Mouse (Mus musculus) bone marrow, adult 2 months (tissue): ENCODE results near the gene Wnt3. TPM values are rescaled to one million over a fixed set of nuclear protein-coding genes. Genes with fewer than 3 reads are reported as not detected.

Experiments used
- H3K27ac ChIP-seq: fragments of 200-500 bp; 2 replicates; pipeline ENCODE4 v1.5.1; 2012; ENCODE audit warnings: low read depth, mild to moderate bottlenecking, control low read depth, inconsistent platforms, low read length; ENCODE audit not compliant: control insufficient read depth, poor library complexity, insufficient read depth
- H3K4me1 ChIP-seq: fragments of 200-500 bp; 2 replicates; pipeline ENCODE4 v1.6.1; 2011; ENCODE audit warnings: low read length; ENCODE audit not compliant: control insufficient read depth, insufficient read depth
- H3K4me3 ChIP-seq: fragments of 200-500 bp; replicated peaks from 2 replicates; pipeline ENCODE3; 2011; ENCODE audit warnings: mild to moderate bottlenecking, low read depth, low read length, control low read depth; ENCODE audit not compliant: control insufficient read depth
- CTCF ChIP-seq: fragments of 200-500 bp; IDR thresholded peaks from 2 replicates; pipeline ENCODE4 v1.5.1; 2011; ENCODE audit warnings: low read length, control low read depth; ENCODE audit not compliant: control insufficient read depth, insufficient read depth
- POLR2A ChIP-seq: fragments of 200-500 bp; IDR thresholded peaks from 2 replicates; pipeline ENCODE4 v1.6.1; 2011; ENCODE audit warnings: low read depth, mild to moderate bottlenecking, control low read depth, low read length, borderline replicate concordance; ENCODE audit not compliant: control insufficient read depth
- WGBS: fragments of 180-500 bp; shearing (Covaris S2); methylation state at CpG from one replicate; pipeline ENCODE4 v1.1.7; 2018; 5-methylcytosine and 5-hydroxymethylcytosine counted together
- polyA plus RNA-seq: library from polyadenylated mRNA; stranded (reverse); fragments of >200 nt; gene quantifications from 2 replicates; pipeline ENCODE4 v1.2.4, GENCODE M21; 2011; ENCODE audit warnings: low replicate concordance; ENCODE audit not compliant: missing spikeins, insufficient read depth, insufficient read length

Gene Wnt3
- polyA plus RNA-seq, 1 experiment = not detected

- no peak for TF ChIP-seq POLR2A
- TF ChIP-seq CTCF = no peak
- 18% methylated on average over 3 of the region's 3 CpGs for WGBS
- no peaks in the 10 kb centered on the region for H3K4me1 ChIP-seq
- H3K27ac ChIP-seq = no peak overlapping the region
- no peak overlapping the region for H3K4me3 ChIP-seq
Measured at GRCm38 (mm10) chr11:103814808-103815207, 40.9 kb downstream of the Wnt3 start.

DNA sequence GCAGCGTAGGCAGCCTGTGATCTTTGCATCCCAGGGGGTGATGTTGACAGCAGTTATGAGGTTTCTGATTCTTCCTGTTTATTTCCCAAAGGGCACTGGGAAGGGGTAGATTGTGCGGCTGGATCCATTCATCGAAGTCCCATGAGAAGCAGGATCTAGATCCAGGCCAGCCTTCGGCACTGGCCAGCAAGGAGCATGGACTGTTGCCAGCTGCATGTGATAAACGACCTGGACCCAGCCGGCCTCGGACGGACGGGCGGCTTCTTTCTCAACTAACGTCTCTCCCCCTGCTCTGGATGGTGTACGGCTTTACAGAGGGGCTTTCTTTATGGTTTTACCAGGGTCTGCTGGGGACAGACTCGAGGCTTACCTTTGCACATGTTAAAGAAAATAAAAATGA is 42.0 kb downstream of the Wnt3 start:
- Histone ChIP-seq H3K4me1 (no peaks in the 10 kb centered on the region), H3K27ac (no peak overlapping the region), H3K4me3 (no peak overlapping the region)
- no peak for TF ChIP-seq CTCF
- TF ChIP-seq POLR2A = no peak
- WGBS = 83% methylated on average over 13 of the region's 13 CpGs

- Histone ChIP-seq H3K4me1 (no peaks in the 10 kb centered on the region), H3K4me3 (no peak overlapping the region), H3K27ac (no peak overlapping the region)
- WGBS = 91% methylated on average over 8 of the region's 8 CpGs
- TF ChIP-seq POLR2A = no peak
- TF ChIP-seq CTCF = no peak
Measured at GRCm38 (mm10) chr11:103816719-103817118, 42.8 kb downstream of the Wnt3 start.

DNA sequence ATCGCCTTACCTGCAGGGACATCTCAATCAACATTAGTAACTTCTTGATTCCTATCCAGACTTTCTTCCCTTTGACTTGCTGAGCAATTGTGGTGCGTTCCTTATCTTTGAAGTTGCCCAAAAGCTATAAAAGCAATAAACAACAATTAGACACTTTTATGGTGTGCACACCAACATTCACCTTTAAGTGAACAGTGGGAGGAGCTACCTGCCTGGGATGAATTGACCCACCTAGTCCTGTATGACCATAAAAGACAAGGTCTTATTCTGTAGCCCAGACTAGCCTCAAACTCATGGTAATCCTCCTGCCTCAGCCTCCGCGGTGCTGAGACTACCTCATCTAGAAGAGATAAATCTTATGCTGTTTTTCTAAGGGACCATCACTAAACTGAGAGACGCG is 53.3 kb downstream of the Wnt3 start:
- Histone ChIP-seq H3K4me3 (no peak overlapping the region), H3K4me1 (no peaks in the 10 kb centered on the region), H3K27ac (no peak overlapping the region)
- no peak for TF ChIP-seq CTCF
- TF ChIP-seq POLR2A = no peak
- 95% methylated on average over 6 of the region's 6 CpGs for WGBS

DNA sequence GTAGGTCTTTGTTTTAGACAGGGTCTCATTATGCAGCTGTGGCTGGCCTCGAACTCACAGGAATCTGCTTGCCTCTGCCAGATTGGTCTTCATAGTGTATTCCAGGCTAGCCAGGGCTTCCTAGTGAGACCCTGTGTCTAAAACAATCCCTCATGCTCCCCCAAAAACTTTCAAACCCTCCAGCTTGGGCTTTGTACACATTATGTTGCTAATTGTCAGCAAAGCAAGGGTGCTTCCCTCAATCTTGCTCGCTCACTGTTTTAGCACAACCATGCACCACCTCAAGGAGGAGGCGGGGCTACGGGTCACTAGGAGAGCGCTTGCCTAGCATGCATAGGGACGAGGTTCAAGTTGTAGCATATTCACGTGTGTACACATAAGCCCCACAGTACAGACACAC is 54.9 kb downstream of the Wnt3 start:
- no peak overlapping the region for H3K4me3 ChIP-seq
- H3K4me1 ChIP-seq = no peaks in the 10 kb centered on the region
- H3K27ac ChIP-seq = no peak overlapping the region
- TF ChIP-seq POLR2A (no peak), CTCF (no peak)
- 89% methylated on average over 7 of the region's 7 CpGs for WGBS

DNA sequence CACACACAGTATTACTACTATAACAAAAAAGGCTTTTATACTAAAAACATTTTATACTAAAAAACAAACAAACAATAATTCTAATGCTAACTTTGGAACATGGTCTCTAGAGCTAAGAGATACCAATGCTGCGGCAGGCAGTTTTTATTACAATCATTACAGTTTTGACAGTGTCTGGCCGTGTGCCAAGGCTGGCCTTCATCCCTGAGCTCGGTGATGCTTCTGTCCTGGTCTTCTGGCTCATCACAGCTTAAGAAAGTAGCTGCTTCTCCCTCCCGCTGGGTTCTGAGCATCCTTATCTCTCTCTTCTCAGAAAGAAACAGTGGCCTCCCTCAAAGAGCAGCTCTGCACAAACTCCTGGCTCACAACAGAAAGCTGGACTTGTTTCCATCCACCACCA is 56.0 kb downstream of the Wnt3 start:
- no peak overlapping the region for H3K27ac ChIP-seq
- no peak overlapping the region for H3K4me3 ChIP-seq
- 88% methylated on average over 4 of the region's 4 CpGs for WGBS
- H3K4me1 ChIP-seq = no peaks in the 10 kb centered on the region
- no peak for TF ChIP-seq POLR2A
- no peak for TF ChIP-seq CTCF

DNA sequence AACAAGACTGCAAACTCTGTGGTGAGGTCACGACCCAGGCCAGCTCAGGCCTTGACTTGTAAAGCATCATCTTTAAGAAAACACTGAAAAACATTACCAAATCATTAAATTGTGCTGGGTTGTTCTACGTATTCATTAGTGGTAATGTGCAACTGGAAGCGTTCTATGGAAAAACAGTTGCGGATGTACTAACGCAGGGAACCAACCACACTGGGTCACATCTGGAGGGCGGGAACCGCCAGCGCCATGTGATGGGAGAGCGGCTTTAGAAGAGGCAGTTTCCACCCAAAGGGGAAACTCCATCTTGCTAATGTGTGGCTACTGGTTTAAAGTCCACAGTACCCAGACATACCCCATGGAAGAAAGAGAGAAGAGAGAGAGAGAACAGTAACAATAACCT is 56.5 kb downstream of the Wnt3 start:
- TF ChIP-seq CTCF (no peak), POLR2A (no peak)
- Histone ChIP-seq H3K27ac (no peak overlapping the region), H3K4me3 (no peak overlapping the region), H3K4me1 (no peaks in the 10 kb centered on the region)
- 88% methylated on average over 9 of the region's 9 CpGs for WGBS

DNA sequence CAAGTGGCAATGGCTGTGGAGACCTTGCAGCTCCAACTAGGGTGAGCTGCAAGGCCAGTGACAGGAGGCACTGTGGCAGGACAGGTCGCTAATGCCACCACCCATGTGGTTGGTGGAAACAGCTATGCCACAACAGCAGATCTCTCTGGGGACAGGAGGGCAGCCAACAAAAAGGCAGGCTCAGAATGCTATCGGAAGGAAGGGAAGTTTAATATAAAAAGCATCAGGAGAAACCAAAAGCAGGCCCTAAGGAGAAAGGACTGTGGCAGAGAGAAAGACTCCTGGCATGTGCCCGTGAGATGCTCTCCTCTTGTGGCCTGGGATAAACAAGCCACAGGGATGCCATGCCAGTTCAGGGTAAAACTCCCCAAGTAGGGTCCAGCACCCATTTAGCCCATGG is 57.8 kb downstream of the Wnt3 start:
- Histone ChIP-seq H3K27ac (no peak overlapping the region), H3K4me3 (no peak overlapping the region), H3K4me1 (no peaks in the 10 kb centered on the region)
- 86% methylated on average over 3 of the region's 3 CpGs for WGBS
- no peak for TF ChIP-seq CTCF
- TF ChIP-seq POLR2A = no peak

GRCm38 (mm10) chr11:103832331-103832730 is 58.4 kb downstream of the Wnt3 start:
- Histone ChIP-seq H3K4me3 (no peak overlapping the region), H3K4me1 (no peaks in the 10 kb centered on the region), H3K27ac (no peak overlapping the region)
- 82% methylated on average over 4 of the region's 4 CpGs for WGBS
- TF ChIP-seq CTCF = no peak
- no peak for TF ChIP-seq POLR2A

- H3K27ac ChIP-seq = no peak overlapping the region
- WGBS = 74% methylated on average over 2 of the region's 2 CpGs
- TF ChIP-seq POLR2A (no peak), CTCF (no peak)
- no peak overlapping the region for H3K4me3 ChIP-seq
- no peaks in the 10 kb centered on the region for H3K4me1 ChIP-seq
Measured at GRCm38 (mm10) chr11:103838955-103839354, 65.0 kb downstream of the Wnt3 start.
